Mouse (Mus musculus): Measurements from ENCODE around the gene Jade2.

GRCm38 (mm10) chr11:51896012-51896411, 38.6 kb upstream of the Jade2 start:
- no peak for TF ChIP-seq CTCF (IDR thresholded peaks at IDR 0.05; ENCODE audit: control insufficient read depth, insufficient read depth, insufficient replicate concordance, low read depth, low read length)
- TF ChIP-seq POLR2A (IDR thresholded peaks at IDR 0.05; ENCODE audit: control insufficient read depth, low read depth, low read length) = no peak

Measured in testis, adult 2 months (tissue).